Mouse (Mus musculus): ENCODE data around the gene Vmn1r178. TPM values are rescaled to one million over a fixed set of nuclear protein-coding genes. Genes with fewer than 3 reads are reported as not detected.
"Not testable (repeated sequence)": the region's sequence is repeated elsewhere in the genome, so short reads cannot be mapped to it uniquely, and the experiment has no call there.

Gene Vmn1r178
- not detected in 2 replicates for polyA plus RNA-seq (2016; fragmentation: Nextera tagmentation; extraction: Ambion mirVana)

- H3K27me3 ChIP-seq: no peaks in the 10 kb centered on the region
- H3K36me3 ChIP-seq (replicated peaks): no peaks in the 10 kb centered on the region
- no peak within 1 kb of the TSS for H3K27ac ChIP-seq
- H3K9ac ChIP-seq: no peak within 1 kb of the TSS
- 77% methylated on average over 1 of the region's 1 CpGs for WGBS
- no peak for ATAC-seq (ENCODE audit: low FRiP score)
- H3K4me2 ChIP-seq: no peak within 1 kb of the TSS
- H3K9me3 ChIP-seq: peaks cover 30% of the 10 kb centered on the region
- H3K4me1 ChIP-seq: no peaks in the 10 kb centered on the region
- H3K4me3 ChIP-seq (replicated peaks): no peak within 1 kb of the TSS
These were observed at the start of gene Vmn1r178 for GRCm38 (mm10) chr7:23891709-23892108. Vmn1r178 (plus strand) TSS chr7:23892009.

- 13% methylated on average over 1 of the region's 1 CpGs for WGBS
- not testable (repeated sequence) for H3K36me3 ChIP-seq (replicated peaks); H3K27ac ChIP-seq; H3K4me3 ChIP-seq (replicated peaks); ATAC-seq (ENCODE audit: low FRiP score); H3K9ac ChIP-seq; H3K4me1 ChIP-seq; H3K27me3 ChIP-seq; H3K4me2 ChIP-seq; H3K9me3 ChIP-seq
These were observed 25.5 kb upstream of the Vmn1r178 start, which contains the start of gene Vmn1r177 for GRCm38 (mm10) chr7:23866349-23866748. Vmn1r177 (minus strand) TSS chr7:23866449.

GRCm38 (mm10) chr7:23876918-23877317 is 14.9 kb upstream of the Vmn1r178 start:
- not testable (repeated sequence) for ATAC-seq (ENCODE audit: low FRiP score); H3K9ac ChIP-seq; H3K4me2 ChIP-seq; H3K9me3 ChIP-seq; H3K27ac ChIP-seq; H3K4me3 ChIP-seq (replicated peaks); H3K36me3 ChIP-seq (replicated peaks); H3K27me3 ChIP-seq; H3K4me1 ChIP-seq
- WGBS: 71% methylated on average over 4 of the region's 4 CpGs

- H3K9me3 ChIP-seq: peaks cover 16% of the 10 kb centered on the region; the same call in 1 of the 2 replicates
These were observed 34.9 kb downstream of the Vmn1r178 start, which contains the start of gene Vmn1r179 for GRCm38 (mm10) chr7:23926678-23927077. Vmn1r179 (plus strand) TSS chr7:23926978.

More at GRCm38 (mm10) chr7:23926678-23927077, 34.9 kb downstream of the Vmn1r178 start, which contains the start of gene Vmn1r179:
- Histone ChIP-seq H3K27me3 (no peaks in the 10 kb centered on the region), H3K9ac (no peak within 1 kb of the TSS), H3K4me2 (no peak within 1 kb of the TSS), H3K36me3 (replicated peaks) (no peaks in the 10 kb centered on the region), H3K27ac (no peak within 1 kb of the TSS), H3K4me3 (replicated peaks) (no peak within 1 kb of the TSS), H3K4me1 (no peaks in the 10 kb centered on the region)
- ATAC-seq (ENCODE audit: low FRiP score): no peak
- WGBS: 60% methylated on average over 2 of the region's 2 CpGs

Other genes with a start within 250 kb of the Vmn1r178 start
- not detected in 2 replicates for gene Vmn1r172, start 233.7 kb upstream of the Vmn1r178 start, polyA plus RNA-seq (2016; fragmentation: Nextera tagmentation; extraction: Ambion mirVana)
- gene Vmn1r173, start 191.3 kb upstream of the Vmn1r178 start, polyA plus RNA-seq (2016; fragmentation: Nextera tagmentation; extraction: Ambion mirVana): not detected in 2 replicates
- not detected in 2 replicates for gene Vmn1r174, start 139.7 kb upstream of the Vmn1r178 start, polyA plus RNA-seq (2016; fragmentation: Nextera tagmentation; extraction: Ambion mirVana)
- not detected in 2 replicates for gene Vmn1r175, start 81.4 kb upstream of the Vmn1r178 start, polyA plus RNA-seq (2016; fragmentation: Nextera tagmentation; extraction: Ambion mirVana)
- not detected in 2 replicates for gene Vmn1r176, start 54.6 kb upstream of the Vmn1r178 start, polyA plus RNA-seq (2016; fragmentation: Nextera tagmentation; extraction: Ambion mirVana)
- not detected in 2 replicates for gene Vmn1r177, start 25.6 kb upstream of the Vmn1r178 start, polyA plus RNA-seq (2016; fragmentation: Nextera tagmentation; extraction: Ambion mirVana)
- gene Vmn1r179, start 35.0 kb downstream of the Vmn1r178 start, polyA plus RNA-seq (2016; fragmentation: Nextera tagmentation; extraction: Ambion mirVana): not detected in 2 replicates
- not detected in 2 replicates for gene Vmn1r180, start 58.6 kb downstream of the Vmn1r178 start, polyA plus RNA-seq (2016; fragmentation: Nextera tagmentation; extraction: Ambion mirVana)
- not detected in 2 replicates for gene Vmn1r181, start 82.6 kb downstream of the Vmn1r178 start, polyA plus RNA-seq (2016; fragmentation: Nextera tagmentation; extraction: Ambion mirVana)
- not detected in 2 replicates for gene V1rd19, start 109.7 kb downstream of the Vmn1r178 start, polyA plus RNA-seq (2016; fragmentation: Nextera tagmentation; extraction: Ambion mirVana)
- not detected in 2 replicates for gene Vmn1r183, start 161.2 kb downstream of the Vmn1r178 start, polyA plus RNA-seq (2016; fragmentation: Nextera tagmentation; extraction: Ambion mirVana)
- 31.9 and 32.7 TPM in 2 replicates for gene Zfp180, start 189.9 kb downstream of the Vmn1r178 start, polyA plus RNA-seq (2016; fragmentation: Nextera tagmentation; extraction: Ambion mirVana)
- 7.3 and 7.7 TPM in 2 replicates for gene Zfp112, start 220.3 kb downstream of the Vmn1r178 start, polyA plus RNA-seq (2016; fragmentation: Nextera tagmentation; extraction: Ambion mirVana)
- gene Zfp235, start 242.2 kb downstream of the Vmn1r178 start, polyA plus RNA-seq (2016; fragmentation: Nextera tagmentation; extraction: Ambion mirVana): 16.8 and 17.9 TPM in 2 replicates

Measured in forebrain, embryonic 12.5 days (tissue).